Mouse (Mus musculus) gastrocnemius, adult 8-10 months (tissue): Measurements from ENCODE around the gene Mkln1. TPM values are rescaled to one million over a fixed set of nuclear protein-coding genes. Genes with fewer than 3 reads are reported as not detected.

ENCODE experiments used
- DNase-seq, 2 experiments: peaks; one replicate each; pipeline ENCODE4 v3.0.0; 2022; ENCODE audit warnings: low spot score in 2 of 2
- total RNA-seq, 4 experiments: library from RNA; stranded (reverse); gene quantifications; 2 replicates each; pipeline ENCODE4 v1.2.4; 2022

The Mkln1 gene
- total RNA-seq, 4 experiments from 2014 or later, result 145 to 178 (median 153) TPM

GRCm38 (mm10) chr6:31397775-31398430 is 632 bp upstream of the Mkln1 start:
- no peak for DNase-seq

GRCm38 (mm10) chr6:31399206-31399549 is 643 bp downstream of the Mkln1 start:
- no peak for DNase-seq

GRCm38 (mm10) chr6:31399566-31399965 is 1.0 kb downstream of the Mkln1 start:
- peak in 1 of 2 experiments; percentile 11 for DNase-seq

- no peak for DNase-seq
These were observed 12.5 kb downstream of the Mkln1 start for GRCm38 (mm10) chr6:31411017-31411416.

- no peak for DNase-seq
These were observed 14.0 kb downstream of the Mkln1 start for GRCm38 (mm10) chr6:31412487-31412886.

GRCm38 (mm10) chr6:31413556-31413955 is 15.0 kb downstream of the Mkln1 start:
- DNase-seq, result no peak

- DNase-seq, result no peak
These were observed 15.8 kb downstream of the Mkln1 start for GRCm38 (mm10) chr6:31414303-31414702.

- DNase-seq, result no peak
These were observed 26.9 kb downstream of the Mkln1 start for GRCm38 (mm10) chr6:31425428-31425827.

- no peak for DNase-seq
These were observed 38.7 kb downstream of the Mkln1 start for GRCm38 (mm10) chr6:31437264-31437663.

- no peak for DNase-seq
These were observed 46.7 kb downstream of the Mkln1 start for GRCm38 (mm10) chr6:31445258-31445657.

GRCm38 (mm10) chr6:31453735-31454134 is 55.2 kb downstream of the Mkln1 start:
- DNase-seq, result peak in 1 of 2 experiments; percentile 30

- no peak for DNase-seq
These were observed 56.8 kb downstream of the Mkln1 start for GRCm38 (mm10) chr6:31455376-31455775.

- DNase-seq, result no peak
These were observed 58.5 kb downstream of the Mkln1 start for GRCm38 (mm10) chr6:31456988-31457387.

- no peak for DNase-seq
These were observed 70.9 kb downstream of the Mkln1 start for GRCm38 (mm10) chr6:31469431-31469830.

- no peak for DNase-seq
These were observed 79.7 kb downstream of the Mkln1 start for GRCm38 (mm10) chr6:31478221-31478620.

- DNase-seq, result no peak
These were observed 81.5 kb downstream of the Mkln1 start for GRCm38 (mm10) chr6:31480008-31480407.

GRCm38 (mm10) chr6:31486601-31487000 is 88.1 kb downstream of the Mkln1 start:
- DNase-seq, result no peak

GRCm38 (mm10) chr6:31489950-31490349 is 91.4 kb downstream of the Mkln1 start:
- DNase-seq, result no peak

- DNase-seq, result no peak
These were observed 96.7 kb downstream of the Mkln1 start for GRCm38 (mm10) chr6:31495122-31495731.

GRCm38 (mm10) chr6:31496227-31496626 is 97.7 kb downstream of the Mkln1 start:
- no peak for DNase-seq

- no peak for DNase-seq
These were observed 101.3 kb downstream of the Mkln1 start for GRCm38 (mm10) chr6:31499836-31500235.

GRCm38 (mm10) chr6:31500260-31500659 is 101.7 kb downstream of the Mkln1 start:
- DNase-seq, result no peak

- DNase-seq, result no peak
These were observed 102.2 kb downstream of the Mkln1 start for GRCm38 (mm10) chr6:31500691-31501090.
